Mouse (Mus musculus): ENCODE measurements around the gene Cmah.

GRCm38 (mm10) chr13:24447043-24447442 is 119.8 kb downstream of the Cmah start:
- no peak for TF ChIP-seq CTCF (IDR thresholded peaks at IDR 0.05; ENCODE audit: extremely low read depth, insufficient read depth, insufficient read length, insufficient replicate concordance)
- no peak for TF ChIP-seq POLR2A (IDR thresholded peaks at IDR 0.05; ENCODE audit: low read depth, low read length)

All from spleen, adult 2 months (tissue).